Mouse (Mus musculus) small intestine, adult 2 months (tissue): ENCODE measurements at regions not wholly inside any gene's neighbourhood (a gene's known extent, or its start where the extent isn't known, plus 50 kb on each side); places are given as distances from the start of the nearest gene placed in this dataset.

Experiments
- CTCF ChIP-seq: fragments of 200-500 bp; IDR thresholded peaks from 2 replicates; pipeline ENCODE4 v1.5.1; 2012; ENCODE audit warnings: low read depth, mild to moderate bottlenecking, control low read depth, inconsistent platforms, low read length, moderate library complexity, mixed read lengths; ENCODE audit not compliant: insufficient replicate concordance, insufficient read length; ENCODE audit errors: extremely low read depth
- POLR2A ChIP-seq: fragments of 200-500 bp; IDR thresholded peaks from 2 replicates; pipeline ENCODE4 v1.6.1; 2012; ENCODE audit warnings: low read depth, mild to moderate bottlenecking, control low read depth, inconsistent platforms, low read length, moderate library complexity

DNA sequence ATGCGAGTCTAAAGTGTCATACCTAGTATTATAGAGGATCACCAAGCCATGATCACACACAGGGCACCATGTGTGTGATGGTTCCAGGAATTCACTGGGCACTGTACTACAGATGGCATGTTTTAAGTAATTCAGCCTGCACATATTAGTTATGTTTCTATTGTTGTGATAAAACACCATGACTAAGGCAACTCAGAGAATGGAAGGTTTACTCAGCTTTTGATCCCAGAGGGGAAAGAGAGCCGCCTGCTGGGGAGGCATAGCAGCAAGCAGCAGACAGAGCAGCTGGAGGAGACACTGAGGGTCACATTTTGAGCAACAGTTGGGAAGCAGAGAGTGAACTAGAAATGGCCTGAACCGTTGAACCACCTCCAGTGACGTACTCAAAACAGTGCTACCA lies 88.2 kb upstream of the Ctbp2 start:
- TF ChIP-seq CTCF, result no peak
- no peak for TF ChIP-seq POLR2A
